Mouse (Mus musculus) adrenal gland, adult 8-10 months (tissue): ENCODE data around the gene Lgals7. TPM values are rescaled to one million over a fixed set of nuclear protein-coding genes. Genes with fewer than 3 reads are reported as not detected.

Experiments used
- DNase-seq: peaks from one replicate; pipeline ENCODE4 v3.0.0; 2022
- total RNA-seq, 4 experiments: library from RNA; stranded (reverse); gene quantifications; 2 replicates each; pipeline ENCODE4 v1.2.4; 2022

Lgals7 gene
- total RNA-seq, 4 experiments from 2014 or later = 1.2 TPM; not detected in 3

DNA sequence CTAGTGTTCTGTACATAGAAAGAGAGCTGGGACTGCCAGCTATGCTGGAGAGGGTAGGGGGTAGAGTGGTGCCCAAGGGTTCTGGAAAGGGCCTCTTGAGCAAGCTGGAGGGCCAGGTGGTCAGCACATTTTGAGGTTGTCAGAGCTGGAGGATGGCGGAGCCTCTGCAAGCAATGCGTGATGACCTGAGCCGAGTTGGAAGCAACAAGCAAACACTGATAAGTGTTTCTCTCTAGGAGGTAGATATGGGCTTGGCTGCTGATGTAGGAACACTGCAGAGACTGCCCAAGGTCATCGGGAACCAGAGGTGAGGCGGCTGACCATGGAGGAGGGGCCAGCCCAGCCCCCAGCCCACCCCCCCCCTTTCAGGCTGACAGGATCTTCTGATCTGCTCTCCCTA lies 32.7 kb upstream of the Lgals7 start:
- DNase-seq = no peak

DNA sequence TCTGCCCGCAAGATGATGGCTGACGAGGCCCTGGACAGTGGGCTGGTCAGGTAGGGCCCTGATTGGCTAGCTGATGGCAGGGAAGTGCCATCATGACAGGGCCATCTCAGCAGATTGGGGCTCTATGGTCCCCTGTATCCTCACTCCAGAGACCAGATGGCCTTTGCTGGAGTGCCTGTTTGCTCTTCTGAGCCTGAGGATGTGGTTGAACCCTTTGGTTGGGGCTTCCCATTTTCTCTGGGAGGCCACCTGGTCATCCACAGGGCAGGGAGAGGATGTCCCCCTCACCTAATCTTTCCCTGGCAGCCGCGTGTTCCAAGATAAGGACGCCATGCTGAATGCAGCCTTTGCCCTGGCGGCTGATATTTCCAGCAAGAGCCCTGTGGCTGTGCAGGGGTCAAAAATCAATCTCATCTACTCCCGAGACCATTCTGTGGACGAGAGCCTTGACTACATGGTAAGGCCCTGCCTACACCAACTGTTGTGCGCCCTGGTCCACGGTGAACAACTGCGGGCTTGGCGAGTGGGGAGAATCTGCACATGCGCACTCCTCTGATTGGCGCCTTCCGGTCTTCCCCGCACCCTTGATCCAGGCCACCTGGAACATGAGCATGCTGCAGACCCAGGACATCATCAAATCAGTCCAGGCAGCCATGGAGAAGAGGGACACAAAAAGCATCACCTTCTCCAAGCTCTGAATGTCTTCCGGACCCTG lies 32.1 kb upstream of the Lgals7 start:
- no peak for DNase-seq

GRCm38 (mm10) chr7:28832137-28832536 lies 31.5 kb upstream of the Lgals7 start:
- DNase-seq = no peak

DNA sequence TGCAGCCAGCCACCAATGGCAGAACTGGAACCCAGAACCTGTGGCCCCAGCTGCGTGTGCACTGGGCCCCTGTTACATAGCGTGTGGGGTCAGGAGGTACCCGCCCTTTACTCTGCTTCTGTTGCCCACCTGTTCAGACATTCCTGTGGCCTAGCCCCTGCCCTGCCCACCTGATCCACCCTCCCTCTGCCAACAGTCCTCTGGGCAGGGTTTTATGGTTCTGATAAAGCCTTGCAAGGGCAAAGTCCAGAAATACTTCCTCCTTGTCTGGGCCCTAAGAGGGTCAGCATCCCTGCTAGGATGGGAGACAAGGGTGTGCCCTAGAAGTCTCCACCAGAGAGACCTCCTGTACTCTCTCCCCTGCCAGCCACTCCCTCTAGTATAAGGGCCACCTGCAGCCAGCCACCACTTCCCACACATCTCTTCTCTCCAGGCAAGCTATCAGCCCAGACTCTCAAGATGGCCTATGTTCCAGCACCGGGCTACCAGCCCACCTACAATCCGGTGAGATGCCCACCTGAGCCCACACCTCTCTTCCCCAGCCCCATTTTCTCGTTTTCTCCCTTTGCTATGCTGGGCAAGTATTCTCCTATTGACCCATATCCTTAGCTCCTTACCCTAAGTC lies 29.8 kb upstream of the Lgals7 start, which contains the start of gene Lgals4:
TSS of gene Lgals4 (plus strand) at position 132 of the 625 bp plus-strand sequence.
- no peak for DNase-seq

DNA sequence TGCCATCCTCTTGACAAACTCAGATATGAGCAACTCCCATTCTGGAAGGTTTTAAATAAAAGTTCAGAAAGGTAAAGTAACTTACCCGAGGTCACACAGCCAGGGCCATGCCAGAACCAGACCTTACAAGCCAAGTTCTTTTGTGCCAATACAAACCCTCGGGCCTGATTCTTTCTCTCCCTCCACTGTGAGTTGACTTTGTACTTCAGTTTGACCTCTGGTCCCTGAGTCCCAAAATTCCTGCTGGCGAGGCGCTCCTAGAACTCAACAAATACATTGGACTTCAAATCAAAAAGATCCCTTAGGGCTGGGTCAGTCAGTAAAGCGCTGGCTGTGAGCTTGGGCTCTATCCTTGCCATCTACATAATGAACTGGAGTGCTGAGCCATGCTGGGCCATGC lies 26.7 kb upstream of the Lgals7 start:
- DNase-seq = no peak

DNA sequence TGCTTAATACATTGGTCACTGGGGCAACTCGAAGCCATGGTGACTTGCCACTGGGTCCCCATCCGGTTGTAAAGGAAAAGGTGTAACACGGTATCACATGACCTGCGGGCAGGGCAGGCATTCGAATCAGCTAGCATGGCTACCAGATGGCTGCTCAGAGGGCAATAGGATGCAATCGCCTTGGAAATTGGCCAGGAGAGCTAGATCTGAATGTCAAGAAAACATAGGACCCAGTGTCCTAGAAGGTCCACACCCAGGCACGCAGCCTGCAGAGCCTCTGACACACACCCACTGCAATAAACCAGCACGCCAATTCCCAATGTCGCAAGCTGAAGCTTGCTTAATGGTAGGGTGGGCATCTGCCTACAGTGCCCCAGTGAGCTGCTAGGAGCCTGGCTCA lies 25.3 kb upstream of the Lgals7 start:
- DNase-seq = no peak

DNA sequence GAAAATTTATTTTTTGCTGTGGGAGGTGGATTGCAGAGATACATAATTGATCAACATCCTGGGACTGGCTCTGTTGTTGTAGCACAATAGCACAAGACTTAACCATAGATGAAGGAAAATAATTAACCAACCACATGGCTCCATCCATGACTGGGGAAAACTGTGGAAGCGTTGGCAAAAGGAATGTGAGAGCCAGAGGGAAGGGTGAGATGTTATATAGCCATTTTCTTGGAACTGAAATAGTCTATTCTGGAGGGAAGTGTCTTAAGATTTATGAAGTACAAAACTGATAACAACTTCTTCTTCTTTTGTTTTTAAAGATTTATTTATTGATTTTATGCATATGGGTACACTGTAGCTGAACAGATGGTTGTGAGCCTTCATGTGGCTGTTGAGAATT lies 16.4 kb upstream of the Lgals7 start:
- no peak for DNase-seq

- DNase-seq = no peak
These were observed 13.9 kb upstream of the Lgals7 start for GRCm38 (mm10) chr7:28849700-28850236.

DNA sequence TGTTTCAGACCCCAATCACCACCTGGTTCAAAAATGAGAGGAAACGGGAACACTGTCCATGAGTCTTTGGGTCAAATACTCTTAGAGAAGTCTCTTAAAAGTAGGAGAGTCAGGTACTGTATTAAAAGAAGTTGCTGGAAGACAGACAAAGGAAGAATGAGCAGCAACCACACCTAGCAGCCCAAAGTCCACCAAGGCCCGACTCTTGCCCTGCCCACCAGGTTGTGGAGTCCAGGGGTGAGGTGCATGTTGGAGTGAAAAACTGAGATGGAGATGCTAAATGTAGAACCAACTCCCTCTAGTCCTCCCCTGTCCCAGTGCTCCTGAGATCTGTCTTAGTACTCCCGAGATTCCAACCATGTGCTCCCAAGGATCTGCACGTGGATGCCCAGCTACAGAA lies 13.0 kb upstream of the Lgals7 start:
- no peak for DNase-seq

GRCm38 (mm10) chr7:28859953-28860352 lies 3.7 kb upstream of the Lgals7 start:
- no peak for DNase-seq

- no peak for DNase-seq
These were observed 2.8 kb upstream of the Lgals7 start for GRCm38 (mm10) chr7:28860898-28861297.

GRCm38 (mm10) chr7:28862817-28863499 lies 695 bp upstream of the Lgals7 start:
- no peak for DNase-seq

- no peak for DNase-seq
These were observed 666 bp downstream of the Lgals7 start for GRCm38 (mm10) chr7:28864288-28864750.

GRCm38 (mm10) chr7:28865481-28866300 lies 2.0 kb downstream of the Lgals7 start:
- peak; percentile 77 for DNase-seq

DNA sequence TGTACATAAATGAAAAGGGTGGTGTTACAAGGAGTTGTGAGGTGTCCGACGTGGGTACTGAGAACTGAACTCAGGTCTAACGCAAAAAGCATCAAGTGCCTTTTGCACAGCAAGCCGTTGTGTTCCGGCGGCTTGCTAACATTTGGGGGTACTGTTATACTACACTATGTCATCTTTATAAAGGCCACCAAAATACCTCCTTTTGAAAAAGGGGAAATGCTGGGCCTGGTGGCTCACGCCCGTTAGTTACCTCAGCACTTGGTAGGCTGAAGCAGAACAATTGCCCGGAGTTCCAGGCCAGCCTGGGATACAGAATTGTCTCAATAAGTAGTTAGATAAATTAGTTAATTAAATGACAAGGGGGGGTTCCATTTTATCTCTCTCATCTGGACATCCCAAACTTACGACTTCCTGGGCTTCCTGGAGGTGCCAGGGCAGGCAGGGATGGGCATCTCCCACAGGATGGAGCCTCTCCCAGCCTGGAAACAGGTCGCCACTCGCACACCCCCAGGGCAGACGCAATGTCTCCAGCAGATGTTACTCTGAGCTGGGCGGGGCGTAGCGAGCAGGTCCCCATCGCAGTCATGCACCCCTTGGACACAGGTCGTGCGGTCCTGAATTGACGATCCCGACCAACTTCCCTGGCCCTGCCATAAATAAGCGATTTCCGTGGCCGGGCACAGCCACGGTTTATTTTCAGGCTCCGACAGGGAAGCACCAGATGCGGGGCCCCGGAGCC lies 3.3 kb downstream of the Lgals7 start:
- no peak for DNase-seq

DNA sequence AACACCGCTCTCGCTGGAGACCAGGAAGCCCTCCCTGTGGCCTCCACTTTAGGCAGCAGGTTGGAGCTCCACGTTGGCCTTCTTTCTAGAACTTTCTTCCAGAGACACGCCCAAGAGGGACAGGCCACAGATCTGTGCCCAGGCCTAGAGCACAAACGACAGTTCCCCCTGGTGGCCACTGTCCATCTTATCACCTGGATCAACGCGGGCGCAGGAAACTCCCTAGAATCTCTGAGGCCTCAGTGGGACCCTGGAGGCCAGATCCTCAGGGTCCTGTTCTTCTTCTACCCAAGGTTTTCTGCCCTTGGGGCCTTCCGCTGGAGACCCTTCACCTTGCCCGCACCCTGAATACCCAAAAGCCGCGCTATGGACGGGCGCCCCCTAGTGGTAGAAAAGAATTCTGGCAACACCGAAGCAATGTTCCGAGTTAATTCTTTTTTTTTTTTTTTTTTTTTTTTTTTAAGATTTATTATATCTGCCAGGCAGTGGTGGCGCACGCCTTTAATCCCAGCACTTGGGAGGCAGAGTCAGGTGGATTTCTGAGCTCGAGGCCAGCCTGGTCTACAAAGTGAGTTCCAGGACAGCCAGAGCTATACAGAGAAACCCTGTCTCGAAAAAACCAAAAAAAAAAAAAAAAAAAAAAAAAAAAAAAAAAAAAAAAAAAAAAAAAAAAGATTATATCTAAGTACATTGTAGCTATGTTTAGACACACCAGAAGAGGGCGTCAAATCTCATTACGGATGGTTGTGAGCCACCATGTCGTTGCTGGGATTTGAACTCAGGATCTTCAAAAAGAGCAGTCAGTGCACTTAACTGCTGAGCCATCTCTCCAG lies 4.1 kb downstream of the Lgals7 start:
- DNase-seq = peak; percentile 62

- no peak for DNase-seq
These were observed 7.4 kb downstream of the Lgals7 start for GRCm38 (mm10) chr7:28870901-28871664.

DNA sequence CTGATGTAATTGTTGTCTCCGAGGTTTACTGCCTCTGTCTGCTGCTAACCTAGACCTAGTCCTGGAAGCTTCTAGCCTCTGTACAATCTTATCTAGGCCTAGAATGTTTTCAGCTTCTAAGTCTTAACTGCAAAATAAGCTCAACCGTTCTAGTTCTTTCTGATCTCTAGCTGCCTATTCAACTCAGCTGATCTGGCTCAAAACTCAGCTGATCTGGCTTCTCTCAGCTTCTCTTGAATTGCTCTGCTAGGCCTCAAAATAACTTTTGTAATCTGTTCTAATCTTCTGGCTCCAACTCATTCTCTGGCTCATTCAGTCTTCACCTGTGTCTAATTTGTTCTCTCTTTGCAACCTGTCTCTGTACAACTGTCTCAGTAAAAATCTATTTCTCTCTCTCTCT lies 10.9 kb downstream of the Lgals7 start:
- no peak for DNase-seq

- no peak for DNase-seq
These were observed 12.4 kb downstream of the Lgals7 start for GRCm38 (mm10) chr7:28876099-28876498.

- DNase-seq = no peak
These were observed 13.5 kb downstream of the Lgals7 start for GRCm38 (mm10) chr7:28877155-28877554.
